Mouse (Mus musculus): ENCODE results near the gene Trim41. TPM values are rescaled to one million over a fixed set of nuclear protein-coding genes. Genes with fewer than 3 reads are reported as not detected.

Trim41 gene
- polyA plus RNA-seq, 1 experiment from 2014 or later: 4.5 TPM

DNA sequence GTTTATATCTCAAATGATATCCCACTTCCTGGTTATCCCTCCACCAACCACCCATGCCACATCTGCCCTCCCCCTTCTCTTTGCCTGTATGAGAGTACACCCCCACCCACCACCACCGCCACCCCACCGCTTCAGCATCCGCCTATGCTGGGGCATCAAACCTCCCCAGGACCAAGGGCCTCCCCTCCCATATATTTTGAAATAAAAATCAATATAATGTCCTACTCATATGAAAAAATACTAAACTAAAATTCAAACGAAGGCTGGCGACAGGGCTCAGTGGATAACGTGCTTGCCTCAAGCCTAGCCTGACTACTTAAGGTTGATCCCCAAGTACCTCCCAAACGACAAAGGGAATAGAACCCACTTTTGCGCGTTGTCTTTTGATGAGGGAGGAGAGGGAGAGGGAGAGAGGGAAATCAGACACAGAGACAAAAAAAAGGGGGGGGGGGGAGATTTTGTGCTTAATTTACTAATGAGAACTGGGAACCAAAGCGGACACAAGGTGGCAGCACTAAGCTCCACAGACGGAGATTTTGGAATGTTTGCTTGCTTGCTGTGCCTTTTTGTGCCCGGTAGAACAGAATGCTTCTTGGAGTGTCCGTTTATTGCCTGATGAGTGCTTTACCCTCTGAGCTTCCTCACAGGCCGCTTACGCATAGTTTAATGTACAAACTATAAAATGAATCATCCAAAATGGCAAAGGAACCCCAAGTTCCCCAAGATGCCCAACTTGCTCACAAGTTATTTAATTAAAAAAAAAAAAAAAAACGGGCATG, 28.7 kb downstream of the Trim41 start:
- no peaks in the 10 kb centered on the region for H3K27me3 ChIP-seq (ENCODE audit: control insufficient read depth, insufficient read depth, low read length)
- DNase-seq (ENCODE audit: low spot score) (peak; percentile 82), ATAC-seq (replicated peaks; ENCODE audit: low FRiP score) (peak; percentile 72)
- H3K9me3 ChIP-seq (ENCODE audit: control insufficient read depth, low read length): no peaks in the 10 kb centered on the region
- H3K9ac ChIP-seq (ENCODE audit: low read length): peak overlapping the region; percentile 49
- H3K36me3 ChIP-seq (ENCODE audit: control insufficient read depth, insufficient read depth, low read length): no peaks in the 10 kb centered on the region
- H3K4me2 ChIP-seq (ENCODE audit: low read depth, low read length, severe bottlenecking): peak overlapping the region; percentile 50
- no peak overlapping the region for H3K27ac ChIP-seq (ENCODE audit: low read depth, low read length)
- 8% methylated on average over 16 of the region's 16 CpGs for WGBS
- H3K4me3 ChIP-seq (ENCODE audit: low read depth, low read length): peak overlapping the region; percentile 33
- H3K4me1 ChIP-seq (replicated peaks; ENCODE audit: control insufficient read depth, insufficient read depth, low read length): no peaks in the 10 kb centered on the region

DNA sequence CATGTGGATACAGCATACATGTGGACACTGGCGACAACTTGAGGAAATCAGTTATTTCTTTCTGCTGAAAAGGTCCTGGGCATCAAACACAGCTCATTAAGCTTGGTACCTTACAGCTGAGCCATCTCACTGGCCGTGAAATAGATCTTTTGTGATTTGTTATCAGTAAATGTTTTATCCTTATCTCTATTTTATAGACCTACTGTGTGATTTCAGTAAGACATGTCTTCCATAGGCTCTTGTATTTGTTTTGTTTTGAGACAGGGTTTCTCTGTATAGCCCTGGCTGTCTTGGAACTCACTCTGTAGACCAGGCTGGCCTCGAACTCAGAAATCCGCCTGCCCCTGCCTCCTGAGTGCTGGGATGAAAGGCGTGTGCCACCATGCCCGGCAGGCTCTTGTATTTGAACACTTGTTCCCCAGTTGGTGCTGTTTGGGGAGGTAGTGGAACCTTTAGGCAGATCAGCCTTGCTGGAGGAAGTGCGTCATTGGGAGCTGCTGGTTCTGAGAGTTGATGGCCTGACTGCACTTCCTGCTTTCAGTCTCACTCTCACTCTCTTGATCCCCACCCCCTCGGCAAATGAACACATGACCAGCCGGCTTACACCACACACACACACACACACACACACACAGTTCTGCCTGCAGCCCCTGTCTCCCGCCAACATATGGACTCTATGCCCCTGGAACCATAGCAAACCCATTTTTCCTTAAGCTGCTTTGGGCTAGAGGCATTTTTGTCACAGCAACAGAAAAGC, 29.5 kb downstream of the Trim41 start:
- Histone ChIP-seq H3K27me3 (ENCODE audit: control insufficient read depth, insufficient read depth, low read length) (no peaks in the 10 kb centered on the region), H3K36me3 (ENCODE audit: control insufficient read depth, insufficient read depth, low read length) (no peaks in the 10 kb centered on the region), H3K27ac (ENCODE audit: low read depth, low read length) (no peak overlapping the region), H3K9ac (ENCODE audit: low read length) (peak overlapping the region; percentile 49; the same call in 1 of the 2 replicates), H3K4me3 (ENCODE audit: low read depth, low read length) (peak overlapping the region; percentile 33), H3K4me2 (ENCODE audit: low read depth, low read length, severe bottlenecking) (peak overlapping the region; percentile 50; the same call in 1 of the 2 replicates), H3K4me1 (replicated peaks; ENCODE audit: control insufficient read depth, insufficient read depth, low read length) (no peaks in the 10 kb centered on the region), H3K9me3 (ENCODE audit: control insufficient read depth, low read length) (no peaks in the 10 kb centered on the region)
- WGBS: 49% methylated on average over 10 of the region's 10 CpGs
- ATAC-seq (replicated peaks; ENCODE audit: low FRiP score) (peak; percentile 57), DNase-seq (ENCODE audit: low spot score) (no peak)

DNA sequence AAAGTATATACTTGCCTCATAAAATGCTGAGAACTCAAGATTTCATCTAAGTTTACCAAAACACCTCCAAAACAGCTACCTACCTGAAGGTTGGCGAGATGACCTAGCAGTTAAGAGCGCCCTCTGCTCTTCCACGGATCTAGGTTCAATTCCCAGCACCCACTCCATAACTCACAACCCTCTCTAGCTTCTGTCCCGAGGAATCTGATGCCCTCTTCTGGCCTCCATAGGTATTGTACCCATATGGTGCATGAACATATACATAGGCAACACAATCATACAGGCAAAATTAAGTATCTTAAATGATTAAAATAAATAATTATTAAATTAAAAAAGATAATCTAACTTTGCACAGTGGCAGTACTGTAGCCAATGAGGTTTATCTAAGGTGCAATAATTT, 34.9 kb downstream of the Trim41 start:
- WGBS: 86% methylated on average over 4 of the region's 4 CpGs
- DNase-seq (ENCODE audit: low spot score): no peak

GRCm38 (mm10) chr11:48779450-48779849, 37.7 kb downstream of the Trim41 start:
- DNase-seq (ENCODE audit: low spot score): no peak
- Histone ChIP-seq H3K4me1 (replicated peaks; ENCODE audit: control insufficient read depth, insufficient read depth, low read length) (no peaks in the 10 kb centered on the region), H3K9me3 (ENCODE audit: control insufficient read depth, low read length) (no peaks in the 10 kb centered on the region), H3K9ac (ENCODE audit: low read length) (no peak overlapping the region), H3K36me3 (ENCODE audit: control insufficient read depth, insufficient read depth, low read length) (no peaks in the 10 kb centered on the region), H3K27me3 (ENCODE audit: control insufficient read depth, insufficient read depth, low read length) (no peaks in the 10 kb centered on the region), H3K27ac (ENCODE audit: low read depth, low read length) (no peak overlapping the region), H3K4me2 (ENCODE audit: low read depth, low read length, severe bottlenecking) (no peak overlapping the region), H3K4me3 (ENCODE audit: low read depth, low read length) (no peak overlapping the region)
- WGBS: 36% methylated on average over 7 of the region's 7 CpGs
- ATAC-seq (replicated peaks; ENCODE audit: low FRiP score): no peak

More for the DNA sequence above, 34.9 kb downstream of the Trim41 start:
- H3K36me3 ChIP-seq (ENCODE audit: control insufficient read depth, insufficient read depth, low read length): no peaks in the 10 kb centered on the region
- ATAC-seq (replicated peaks; ENCODE audit: low FRiP score): no peak
- no peaks in the 10 kb centered on the region for H3K4me1 ChIP-seq (replicated peaks; ENCODE audit: control insufficient read depth, insufficient read depth, low read length)
- H3K27me3 ChIP-seq (ENCODE audit: control insufficient read depth, insufficient read depth, low read length): no peaks in the 10 kb centered on the region
- no peak overlapping the region for H3K27ac ChIP-seq (ENCODE audit: low read depth, low read length)
- H3K4me2 ChIP-seq (ENCODE audit: low read depth, low read length, severe bottlenecking): no peak overlapping the region
- H3K4me3 ChIP-seq (ENCODE audit: low read depth, low read length): no peak overlapping the region
- no peaks in the 10 kb centered on the region for H3K9me3 ChIP-seq (ENCODE audit: control insufficient read depth, low read length)
- H3K9ac ChIP-seq (ENCODE audit: low read length): no peak overlapping the region

- Histone ChIP-seq H3K27ac (ENCODE audit: low read depth, low read length) (no peak overlapping the region), H3K4me1 (replicated peaks; ENCODE audit: control insufficient read depth, insufficient read depth, low read length) (no peaks in the 10 kb centered on the region), H3K27me3 (ENCODE audit: control insufficient read depth, insufficient read depth, low read length) (no peaks in the 10 kb centered on the region), H3K9me3 (ENCODE audit: control insufficient read depth, low read length) (no peaks in the 10 kb centered on the region), H3K36me3 (ENCODE audit: control insufficient read depth, insufficient read depth, low read length) (no peaks in the 10 kb centered on the region), H3K4me3 (ENCODE audit: low read depth, low read length) (no peak overlapping the region), H3K9ac (ENCODE audit: low read length) (no peak overlapping the region), H3K4me2 (ENCODE audit: low read depth, low read length, severe bottlenecking) (no peak overlapping the region)
- 94% methylated on average over 9 of the region's 9 CpGs for WGBS
- ATAC-seq (replicated peaks; ENCODE audit: low FRiP score) (no peak), DNase-seq (ENCODE audit: low spot score) (no peak)
Observed at GRCm38 (mm10) chr11:48777303-48777702, 39.9 kb downstream of the Trim41 start.

DNA sequence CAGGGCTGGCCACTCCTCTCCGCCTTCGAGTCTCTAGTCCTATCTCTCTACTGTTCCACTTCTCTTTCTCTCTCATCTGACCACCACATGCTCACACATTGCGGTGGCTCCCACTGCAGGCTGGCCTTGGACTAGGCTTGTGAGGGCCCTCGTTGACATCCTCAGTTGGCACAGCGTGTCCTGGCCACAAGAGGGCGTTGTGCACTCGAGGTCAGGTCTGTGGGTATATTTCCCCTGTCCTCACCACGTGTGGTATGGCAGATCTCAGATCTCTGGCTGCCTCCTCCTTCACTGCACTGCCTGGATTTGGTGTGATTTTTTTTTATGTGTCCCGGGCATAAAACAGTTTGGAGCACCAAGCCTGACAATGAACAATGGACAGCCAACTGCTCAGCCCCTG, 40.5 kb downstream of the Trim41 start:
- no peaks in the 10 kb centered on the region for H3K36me3 ChIP-seq (ENCODE audit: control insufficient read depth, insufficient read depth, low read length)
- no peak overlapping the region for H3K4me3 ChIP-seq (ENCODE audit: low read depth, low read length)
- no peak overlapping the region for H3K9ac ChIP-seq (ENCODE audit: low read length)
- 50% methylated on average over 9 of the region's 9 CpGs for WGBS
- no peaks in the 10 kb centered on the region for H3K4me1 ChIP-seq (replicated peaks; ENCODE audit: control insufficient read depth, insufficient read depth, low read length)
- DNase-seq (ENCODE audit: low spot score) (no peak), ATAC-seq (replicated peaks; ENCODE audit: low FRiP score) (0 out of 2 replicates have a peak, but pooled peaks have one; percentile 8)
- no peaks in the 10 kb centered on the region for H3K27me3 ChIP-seq (ENCODE audit: control insufficient read depth, insufficient read depth, low read length)
- no peak overlapping the region for H3K4me2 ChIP-seq (ENCODE audit: low read depth, low read length, severe bottlenecking)
- no peaks in the 10 kb centered on the region for H3K9me3 ChIP-seq (ENCODE audit: control insufficient read depth, low read length)
- no peak overlapping the region for H3K27ac ChIP-seq (ENCODE audit: low read depth, low read length)

DNA sequence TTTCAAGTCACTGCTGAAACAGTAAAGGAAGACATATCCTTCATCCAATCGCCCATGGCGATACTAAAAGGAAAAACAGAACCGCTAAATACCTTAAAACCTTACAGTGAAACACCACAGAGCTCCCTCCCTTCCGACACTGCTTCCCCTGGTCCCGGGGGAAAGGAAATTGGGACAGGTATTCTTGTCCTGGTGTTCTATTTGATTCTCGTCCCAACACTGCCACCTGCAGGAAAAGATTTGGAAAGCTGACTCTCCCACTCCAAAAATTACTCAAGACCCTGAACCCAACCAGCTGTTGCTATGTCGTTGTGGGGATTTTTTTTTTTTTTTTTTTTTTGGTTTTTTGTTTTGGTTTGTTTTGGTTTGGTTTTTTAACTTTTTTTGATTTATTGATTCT, 41.7 kb downstream of the Trim41 start:
- no peak overlapping the region for H3K4me2 ChIP-seq (ENCODE audit: low read depth, low read length, severe bottlenecking)
- ATAC-seq (replicated peaks; ENCODE audit: low FRiP score): no peak
- no peaks in the 10 kb centered on the region for H3K36me3 ChIP-seq (ENCODE audit: control insufficient read depth, insufficient read depth, low read length)

GRCm38 (mm10) chr11:48774443-48775298, 42.5 kb downstream of the Trim41 start:
- 35% methylated on average over 17 of the region's 17 CpGs for WGBS
- ATAC-seq (replicated peaks; ENCODE audit: low FRiP score): peak; percentile 42
- Histone ChIP-seq H3K4me3 (ENCODE audit: low read depth, low read length) (no peak overlapping the region), H3K4me2 (ENCODE audit: low read depth, low read length, severe bottlenecking) (peak overlapping the region; percentile 31; the same call in 1 of the 2 replicates), H3K4me1 (replicated peaks; ENCODE audit: control insufficient read depth, insufficient read depth, low read length) (no peaks in the 10 kb centered on the region), H3K9me3 (ENCODE audit: control insufficient read depth, low read length) (no peaks in the 10 kb centered on the region), H3K9ac (ENCODE audit: low read length) (no peak overlapping the region), H3K36me3 (ENCODE audit: control insufficient read depth, insufficient read depth, low read length) (no peaks in the 10 kb centered on the region), H3K27me3 (ENCODE audit: control insufficient read depth, insufficient read depth, low read length) (no peaks in the 10 kb centered on the region), H3K27ac (ENCODE audit: low read depth, low read length) (no peak overlapping the region)
- peak; percentile 73 for DNase-seq (ENCODE audit: low spot score)

More for the DNA sequence above, 41.7 kb downstream of the Trim41 start:
- Histone ChIP-seq H3K9ac (ENCODE audit: low read length) (no peak overlapping the region), H3K4me3 (ENCODE audit: low read depth, low read length) (no peak overlapping the region), H3K4me1 (replicated peaks; ENCODE audit: control insufficient read depth, insufficient read depth, low read length) (no peaks in the 10 kb centered on the region), H3K9me3 (ENCODE audit: control insufficient read depth, low read length) (no peaks in the 10 kb centered on the region), H3K27me3 (ENCODE audit: control insufficient read depth, insufficient read depth, low read length) (no peaks in the 10 kb centered on the region), H3K27ac (ENCODE audit: low read depth, low read length) (no peak overlapping the region)
- WGBS: 4% methylated on average over 7 of the region's 7 CpGs
- DNase-seq (ENCODE audit: low spot score): peak; percentile 67
